Mouse (Mus musculus) liver, embryonic 14.5 days (tissue): Measurements from ENCODE around the gene Timp2. TPM values are rescaled to one million over a fixed set of nuclear protein-coding genes. Genes with fewer than 3 reads are reported as not detected.

ENCODE experiments used
- ATAC-seq: fragments of 200-750 bp; cut with Nextera tagmentation; 2 replicates; pipeline ENCODE4 v1.8.0; 2017; ENCODE audit warnings: moderate number of reproducible peaks, mild to moderate bottlenecking, moderate library complexity; ENCODE audit not compliant: insufficient read depth
- DNase-seq, 3 experiments: peaks; one replicate each; pipeline ENCODE4 v3.0.0-alpha.2; 2012 to 2013; ENCODE audit warnings: low read depth in 3 of 3, low spot score in 3 of 3
- H3K27ac ChIP-seq: fragments of 300-500 bp; sonication (generic); 2 replicates; pipeline ENCODE4 v1.5.1; 2014; ENCODE audit warnings: moderate library complexity, mild to moderate bottlenecking, control low read depth, inconsistent platforms
- H3K27me3 ChIP-seq: fragments of 300-500 bp; sonication (generic); 2 replicates; pipeline ENCODE4 v1.6.1; 2014; ENCODE audit warnings: mild to moderate bottlenecking, low read length, moderate library complexity; ENCODE audit not compliant: control insufficient read depth, insufficient read depth
- H3K36me3 ChIP-seq: fragments of 300-500 bp; sonication (generic); replicated peaks from 2 replicates; pipeline ENCODE4 v1.6.1; 2014; ENCODE audit warnings: low read depth; ENCODE audit not compliant: control insufficient read depth, insufficient read depth
- H3K4me1 ChIP-seq, 2 experiments: fragments of 200-500 bp in 1 of 2; fragments of 300-500 bp in 1 of 2; sonication (generic) in 1 of 2; replicated peaks; 2 replicates each; pipeline ENCODE4 v1.6.1; 2012 to 2014; ENCODE audit warnings: antibody characterized with exemption in 1 of 2, inconsistent platforms in 1 of 2, low read length in 1 of 2; ENCODE audit not compliant: control insufficient read depth in 2 of 2, insufficient read depth in 2 of 2
- H3K4me2 ChIP-seq: fragments of 300-500 bp; sonication (generic); 2 replicates; pipeline ENCODE4 v1.6.1; 2014; ENCODE audit warnings: low read depth, mild to moderate bottlenecking, control low read depth, moderate library complexity
- H3K4me3 ChIP-seq, 2 experiments: fragments of 200-500 bp in 1 of 2; fragments of 300-500 bp in 1 of 2; sonication (generic) in 1 of 2; 2 replicates each; pipeline ENCODE4 v1.5.1; 2012 to 2014; ENCODE audit warnings: low read depth in 2 of 2, low read length in 2 of 2, mild to moderate bottlenecking in 2 of 2, control low read depth in 1 of 2, inconsistent platforms in 1 of 2, moderate library complexity in 1 of 2; ENCODE audit not compliant: insufficient read depth in 1 of 2
- H3K9ac ChIP-seq: fragments of 300-500 bp; sonication (generic); replicated peaks from 2 replicates; pipeline ENCODE4 v1.6.1; 2014; ENCODE audit warnings: mild to moderate bottlenecking, control low read depth, moderate library complexity
- H3K9me3 ChIP-seq: fragments of 300-500 bp; sonication (generic); 2 replicates; pipeline ENCODE4 v1.6.1; 2016; ENCODE audit warnings: low read length, mixed read lengths; ENCODE audit not compliant: control insufficient read depth
- CTCF ChIP-seq: IDR thresholded peaks from 2 replicates; pipeline ENCODE4 v1.5.1; 2016; ENCODE audit warnings: antibody characterized with exemption, low read depth, control low read depth
- EP300 ChIP-seq: IDR thresholded peaks from 2 replicates; pipeline ENCODE4 v1.6.1; 2016; ENCODE audit warnings: antibody characterized with exemption, low read depth
- WGBS: fragments of 180-500 bp; shearing (Covaris S2); extraction: QIAGEN DNeasy Blood & Tissue Kit; methylation state at CpG from one replicate; pipeline ENCODE4 v1.1.7; 2014; ENCODE audit not compliant: insufficient replicate concordance; 5-methylcytosine and 5-hydroxymethylcytosine counted together
- polyA plus RNA-seq, 2 experiments: library from polyadenylated mRNA; depleted of rRNA in 1 of 2; stranded (reverse) in 1 of 2; unstranded in 1 of 2; fragments of >200 nt; fragmentation: Nextera tagmentation in 1 of 2; extraction: Ambion mirVana in 1 of 2; gene quantifications; 2 replicates each; pipeline versions ENCODE4 v1.2.1 to v1.2.3; 2012 to 2014

Timp2 gene
- polyA plus RNA-seq, 2 experiments: 3.2 to 4.6 TPM

- DNase-seq (no peak), ATAC-seq (no peak)
- no peaks in the 10 kb centered on the region for H3K36me3 ChIP-seq
- H3K9me3 ChIP-seq: no peaks in the 10 kb centered on the region
- H3K27ac ChIP-seq: no peak overlapping the region
- H3K27me3 ChIP-seq: no peaks in the 10 kb centered on the region
- H3K4me1 ChIP-seq: peaks cover 0 to 3% of the 10 kb centered on the region in 2 experiments; a peak in 1 of 4 replicates
- 60% methylated on average over 7 of the region's 7 CpGs for WGBS
- no peak overlapping the region for H3K4me2 ChIP-seq
- H3K9ac ChIP-seq: no peak overlapping the region
- no peak overlapping the region for H3K4me3 ChIP-seq
- TF ChIP-seq CTCF (no peak), EP300 (no peak)
These were observed 9.6 kb upstream of the Timp2 start for GRCm38 (mm10) chr11:118365171-118365570.

DNA sequence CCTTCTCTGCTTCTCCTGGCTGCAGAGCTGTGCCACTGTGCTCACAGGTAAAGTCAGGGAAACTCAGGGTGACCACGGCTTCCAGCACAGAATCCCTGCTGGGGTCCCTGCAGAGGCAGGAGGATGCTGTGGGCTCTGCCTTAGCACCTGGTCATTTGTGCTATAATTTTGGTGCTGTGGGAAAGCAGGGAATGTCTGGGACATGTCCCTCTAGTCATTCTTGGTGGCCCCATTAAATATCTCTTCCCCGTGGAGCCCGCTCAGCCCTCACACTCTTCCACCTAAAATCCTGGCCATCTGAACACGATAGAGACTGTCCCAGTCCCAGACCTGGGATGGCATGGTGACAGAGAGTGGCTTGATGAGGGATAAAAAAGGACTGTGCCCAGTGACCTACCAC, 8.5 kb upstream of the Timp2 start:
- H3K4me3 ChIP-seq: no peak overlapping the region
- WGBS: 60% methylated on average over 4 of the region's 4 CpGs
- ATAC-seq (no peak), DNase-seq (no peak)
- H3K36me3 ChIP-seq: no peaks in the 10 kb centered on the region
- H3K27me3 ChIP-seq: no peaks in the 10 kb centered on the region
- H3K4me1 ChIP-seq: peaks cover 0 to 3% of the 10 kb centered on the region in 2 experiments; a peak in 1 of 4 replicates
- no peak for TF ChIP-seq EP300
- TF ChIP-seq CTCF: no peak
- H3K9ac ChIP-seq: no peak overlapping the region
- no peak overlapping the region for H3K4me2 ChIP-seq
- no peaks in the 10 kb centered on the region for H3K9me3 ChIP-seq
- H3K27ac ChIP-seq: no peak overlapping the region

DNA sequence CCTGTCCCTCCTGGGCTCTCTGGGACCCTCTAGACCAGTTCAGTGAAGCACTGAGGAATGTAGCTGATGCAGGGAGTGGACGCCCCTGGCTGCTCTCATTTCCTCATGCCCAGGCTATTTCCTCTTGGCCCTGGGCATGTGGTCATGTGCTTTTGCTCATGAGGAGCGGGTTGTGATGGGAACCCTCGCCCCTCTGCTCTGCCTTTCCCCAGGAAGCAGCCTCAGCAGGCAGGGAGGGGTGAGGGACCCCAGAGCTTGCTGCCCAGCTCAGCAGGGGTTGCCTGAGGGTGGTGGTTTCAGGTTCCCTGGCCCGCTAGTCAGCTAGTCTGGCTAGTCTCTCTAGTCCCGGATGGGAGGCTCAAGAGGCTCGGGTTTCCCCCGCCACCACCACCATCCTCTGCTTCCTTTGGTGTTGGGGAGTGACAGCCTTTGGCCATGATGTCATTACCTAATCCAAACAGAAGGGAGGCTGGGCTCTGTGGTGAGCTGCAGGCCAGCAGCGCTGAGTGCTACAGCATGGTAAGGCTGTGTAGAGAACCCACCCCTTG, 7.5 kb upstream of the Timp2 start:
- no peak overlapping the region for H3K9ac ChIP-seq
- H3K4me2 ChIP-seq: no peak overlapping the region; the same call in 1 of the 2 replicates
- no peak overlapping the region for H3K4me3 ChIP-seq
- WGBS: 3% methylated on average over 8 of the region's 8 CpGs
- no peak overlapping the region for H3K27ac ChIP-seq
- DNase-seq (no peak), ATAC-seq (0 out of 2 replicates have a peak, but pooled peaks have one; percentile 21)
- no peaks in the 10 kb centered on the region for H3K36me3 ChIP-seq
- H3K9me3 ChIP-seq: no peaks in the 10 kb centered on the region
- TF ChIP-seq CTCF (no peak), EP300 (no peak)
- peaks cover 0 to 3% of the 10 kb centered on the region in 2 experiments; a peak in 1 of 4 replicates for H3K4me1 ChIP-seq
- no peaks in the 10 kb centered on the region for H3K27me3 ChIP-seq

- TF ChIP-seq EP300 (no peak), CTCF (no peak)
- Histone ChIP-seq H3K4me2 (no peak overlapping the region), H3K9me3 (no peaks in the 10 kb centered on the region), H3K9ac (no peak overlapping the region), H3K27ac (no peak overlapping the region), H3K4me1 (peaks cover 0 to 3% of the 10 kb centered on the region in 2 experiments; a peak in 1 of 4 replicates), H3K4me3 (no peak overlapping the region), H3K36me3 (no peaks in the 10 kb centered on the region), H3K27me3 (no peaks in the 10 kb centered on the region)
- ATAC-seq: no peak
- 50% methylated on average over 1 of the region's 1 CpGs for WGBS
- DNase-seq: no peak
These were observed 7.0 kb upstream of the Timp2 start for GRCm38 (mm10) chr11:118362501-118362900.

GRCm38 (mm10) chr11:118360907-118361341, 5.4 kb upstream of the Timp2 start:
- H3K4me1 ChIP-seq: peaks cover 0 to 3% of the 10 kb centered on the region in 2 experiments; a peak in 1 of 4 replicates
- H3K4me2 ChIP-seq: no peak overlapping the region
- no peaks in the 10 kb centered on the region for H3K36me3 ChIP-seq
- ATAC-seq (no peak), DNase-seq (no peak)
- no peak overlapping the region for H3K27ac ChIP-seq
- no peak overlapping the region for H3K4me3 ChIP-seq
- WGBS: 45% methylated on average over 10 of the region's 10 CpGs
- no peak overlapping the region for H3K9ac ChIP-seq
- H3K9me3 ChIP-seq: no peaks in the 10 kb centered on the region
- H3K27me3 ChIP-seq: no peaks in the 10 kb centered on the region
- TF ChIP-seq CTCF: no peak
- TF ChIP-seq EP300: no peak
